Mouse (Mus musculus) left cerebral cortex, postnatal 14 days (tissue): ENCODE data around the gene Stk38l. TPM values are rescaled to one million over a fixed set of nuclear protein-coding genes. Genes with fewer than 3 reads are reported as not detected.
"Not testable (repeated sequence)": the region's sequence is repeated elsewhere in the genome, so short reads cannot be mapped to it uniquely, and the experiment has no call there.

Source experiments
- DNase-seq, 2 experiments: peaks; one replicate each; pipeline ENCODE4 v3.0.0; 2021 to 2022; ENCODE audit warnings: low spot score in 2 of 2, mixed read lengths in 1 of 2
- intact Hi-C: fragments of 180-260 bp; cut with DNase I; formaldehyde crosslinking; loops from one replicate; pipeline ENCODE4 v1.15.1; 2025
- total RNA-seq, 2 experiments: library from RNA; stranded (reverse); gene quantifications; 2 replicates each; pipeline ENCODE4 v1.2.3; 2021

The Stk38l gene
- total RNA-seq, 2 experiments from 2014 or later = 19.1 to 19.3 TPM

DNA sequence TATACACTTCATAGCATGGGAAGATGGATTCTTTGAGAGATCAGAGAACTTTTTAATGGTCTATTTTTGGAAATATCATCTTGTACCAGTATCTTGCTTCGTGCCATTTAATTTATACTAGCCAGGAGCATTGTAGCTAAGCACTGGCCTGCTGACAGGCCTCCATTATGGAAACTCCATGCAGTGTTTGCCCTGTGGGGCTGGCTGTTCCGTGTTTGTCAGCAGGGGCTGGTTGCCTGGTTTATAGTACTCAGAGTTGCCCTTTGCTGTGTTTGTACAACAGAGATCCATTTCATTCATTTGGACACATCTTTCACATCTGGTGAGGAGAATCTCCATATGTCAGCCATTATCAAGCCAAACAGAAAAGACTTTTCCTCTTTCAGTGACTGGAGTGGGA is 6.9 kb downstream of the Stk38l start:
- intact Hi-C loops = no loop called here
- DNase-seq = no peak

DNA sequence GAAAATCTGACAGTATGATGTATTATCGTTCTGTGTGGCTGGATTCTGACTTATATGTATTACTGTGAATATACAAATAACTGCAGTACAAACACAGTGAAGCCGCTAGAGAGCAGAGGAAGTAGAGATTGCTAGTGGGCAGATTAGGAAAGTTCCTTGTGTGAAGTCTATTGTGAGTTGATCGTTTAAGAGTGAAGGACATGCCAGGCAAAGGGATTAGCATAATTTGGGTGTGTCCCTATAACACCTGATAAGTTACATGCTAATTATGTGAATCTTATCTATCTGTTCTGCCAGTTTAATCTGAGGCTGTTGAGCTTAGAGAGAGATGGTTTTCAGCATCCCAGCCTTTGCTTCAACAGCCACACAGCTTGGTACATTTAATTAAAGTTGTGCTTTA is 7.4 kb downstream of the Stk38l start:
- intact Hi-C loops = no loop called here
- no peak for DNase-seq

DNA sequence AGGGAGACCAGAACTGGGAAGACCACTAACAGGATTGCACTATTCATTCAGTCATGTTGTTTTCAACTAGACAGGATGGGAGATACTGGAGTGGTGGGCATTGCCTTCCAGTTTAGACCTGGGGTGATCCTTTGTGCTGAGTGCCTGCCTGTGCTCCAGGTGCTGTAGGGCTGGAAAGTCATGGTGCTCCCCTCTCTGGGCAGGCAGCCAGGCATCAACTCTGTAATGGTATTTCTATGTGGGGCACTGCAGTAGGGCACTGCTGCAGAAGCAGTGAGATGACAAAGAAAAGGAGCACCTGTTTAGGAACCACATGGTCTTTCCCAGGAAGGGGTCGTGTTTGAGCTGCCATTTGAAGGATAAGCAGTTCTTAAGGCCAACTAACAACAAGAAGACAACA is 7.9 kb downstream of the Stk38l start:
- DNase-seq = no peak
- intact Hi-C loops = no loop called here

DNA sequence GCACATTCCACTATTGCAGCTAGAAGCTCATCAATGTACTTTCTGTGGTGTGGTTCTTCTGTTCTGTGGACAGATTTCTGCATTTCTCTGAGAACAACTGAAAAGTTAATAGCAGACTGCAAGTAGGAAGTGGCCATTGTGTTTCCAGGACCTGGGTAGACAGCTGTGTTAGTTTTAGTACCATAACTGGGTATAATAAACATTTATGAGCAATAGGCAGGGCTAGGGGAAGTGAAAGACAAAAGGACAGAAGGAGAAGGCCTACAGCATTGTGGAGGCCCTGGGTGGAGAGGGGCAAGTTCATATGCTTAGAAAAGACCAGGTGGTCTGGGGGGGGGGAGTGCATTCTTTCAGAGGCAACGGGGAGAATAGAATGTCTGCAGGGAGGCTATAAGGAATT is 8.8 kb downstream of the Stk38l start:
- DNase-seq = no peak

DNA sequence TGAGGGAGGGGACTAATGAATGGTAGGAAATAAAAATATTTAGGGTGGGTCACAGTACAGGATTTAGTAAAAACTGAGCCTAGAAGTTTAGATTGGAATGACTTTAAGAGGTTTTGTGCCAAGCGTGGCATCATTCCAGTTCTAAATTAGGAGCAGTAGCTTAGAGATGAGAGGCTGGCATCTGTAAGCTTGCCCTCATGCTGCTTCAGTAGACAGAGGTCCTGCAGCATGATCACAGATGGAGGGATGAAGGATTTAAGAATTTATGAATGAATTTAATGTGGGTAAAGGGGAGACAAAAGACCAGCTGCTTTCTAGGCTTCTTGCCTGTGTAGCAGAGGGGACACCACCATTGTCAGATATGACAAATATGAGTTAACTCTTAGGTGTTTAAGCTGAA is 14.1 kb downstream of the Stk38l start:
- peak in 1 of 2 experiments; percentile 13 for DNase-seq
- intact Hi-C loops = no loop called here

More for the DNA sequence above, 8.8 kb downstream of the Stk38l start:
- intact Hi-C loops = no loop called here

GRCm38 (mm10) chr6:146740724-146741123 is 15.9 kb downstream of the Stk38l start:
- intact Hi-C loops = no loop called here
- no peak for DNase-seq

- intact Hi-C loops = no loop called here
- no peak for DNase-seq
These were observed 17.3 kb downstream of the Stk38l start for GRCm38 (mm10) chr6:146741986-146742635.

DNA sequence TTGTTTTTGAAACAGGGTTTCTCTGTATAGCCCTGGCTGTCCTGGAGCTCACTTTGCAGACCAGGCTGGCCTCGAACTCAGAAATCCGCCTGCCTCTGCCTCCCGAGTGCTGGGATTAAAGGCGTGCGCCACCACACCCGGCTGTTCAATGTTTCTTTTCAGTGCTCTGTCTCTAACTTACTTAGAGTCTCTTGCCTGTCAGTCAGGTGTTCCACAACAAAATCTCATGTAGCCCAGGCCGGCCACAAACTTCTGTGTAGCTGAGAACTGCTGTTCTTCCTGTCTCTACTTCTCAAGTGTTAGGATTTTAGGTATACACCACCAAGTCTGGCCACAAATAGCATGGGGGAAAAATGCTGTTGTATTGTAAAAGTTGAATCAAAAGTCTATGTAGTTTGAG is 19.5 kb downstream of the Stk38l start:
- intact Hi-C loops, DNase-seq: not testable (repeated sequence)

DNA sequence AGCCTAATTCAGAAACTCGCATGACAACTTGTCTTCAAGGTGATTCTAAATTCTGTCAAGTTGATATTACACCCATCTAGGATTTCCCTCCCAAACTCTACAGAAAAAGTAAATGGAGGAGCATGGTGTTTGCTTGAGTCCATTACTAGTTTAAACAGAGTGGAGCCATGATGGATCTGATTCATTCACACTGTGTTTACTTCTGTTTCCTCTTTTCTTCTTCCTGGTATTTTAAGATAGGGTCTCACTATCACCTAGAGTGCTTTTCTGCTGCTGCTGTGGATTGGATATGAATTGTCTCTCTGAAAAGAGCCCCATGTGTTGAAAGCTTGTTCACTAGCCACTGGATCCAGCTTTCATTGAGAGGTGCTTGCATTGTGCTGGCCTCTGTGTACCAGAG is 20.4 kb downstream of the Stk38l start:
- DNase-seq = no peak
- intact Hi-C loops = no loop called here

GRCm38 (mm10) chr6:146746577-146746976 is 21.8 kb downstream of the Stk38l start:
- DNase-seq = no peak
- intact Hi-C loops = no loop called here

DNA sequence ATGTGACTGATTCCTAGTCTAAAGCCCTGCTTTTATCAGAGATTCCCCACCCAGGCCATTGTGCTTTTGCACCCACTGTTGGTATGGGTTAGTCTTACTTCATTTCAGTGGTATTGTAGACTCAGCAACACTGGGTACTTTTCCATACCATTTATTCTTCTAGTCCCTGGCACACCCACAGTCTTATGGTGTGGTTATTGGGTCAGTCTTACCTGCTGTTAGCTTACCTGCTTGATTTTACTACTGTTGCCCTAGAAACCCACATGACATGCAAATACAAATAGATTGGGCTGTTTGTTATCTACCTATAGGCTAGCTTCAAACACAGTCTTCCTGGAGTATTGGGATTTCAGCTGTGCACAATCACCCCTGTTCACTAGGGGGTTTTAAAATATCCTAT is 22.3 kb downstream of the Stk38l start:
- no peak for DNase-seq
- intact Hi-C loops = no loop called here

DNA sequence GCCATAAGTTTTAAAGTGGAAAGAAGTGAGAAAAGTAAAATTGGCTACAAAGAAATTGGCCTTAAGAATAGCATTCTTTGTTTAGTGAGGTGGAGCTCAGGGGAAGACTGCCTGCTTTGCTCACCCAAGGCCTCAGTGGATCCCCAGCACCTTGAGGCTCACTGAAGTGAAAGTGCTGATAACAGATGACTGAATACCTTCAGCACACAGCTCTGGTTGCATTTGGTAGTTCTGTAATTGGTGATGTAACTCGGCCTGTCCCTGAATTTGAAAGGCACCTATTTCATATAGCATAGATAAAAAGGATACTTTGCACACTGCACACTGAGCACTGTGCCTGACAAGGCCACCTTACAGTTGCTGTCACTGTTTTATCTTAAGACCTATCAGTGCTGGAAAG is 23.5 kb downstream of the Stk38l start:
- DNase-seq = no peak
- intact Hi-C loops = no loop called here

- no peak for DNase-seq
- intact Hi-C loops = no loop called here
These were observed 26.9 kb downstream of the Stk38l start for GRCm38 (mm10) chr6:146751671-146752070.

- no peak for DNase-seq
- intact Hi-C loops = no loop called here
These were observed 27.4 kb downstream of the Stk38l start for GRCm38 (mm10) chr6:146752178-146752577.

DNA sequence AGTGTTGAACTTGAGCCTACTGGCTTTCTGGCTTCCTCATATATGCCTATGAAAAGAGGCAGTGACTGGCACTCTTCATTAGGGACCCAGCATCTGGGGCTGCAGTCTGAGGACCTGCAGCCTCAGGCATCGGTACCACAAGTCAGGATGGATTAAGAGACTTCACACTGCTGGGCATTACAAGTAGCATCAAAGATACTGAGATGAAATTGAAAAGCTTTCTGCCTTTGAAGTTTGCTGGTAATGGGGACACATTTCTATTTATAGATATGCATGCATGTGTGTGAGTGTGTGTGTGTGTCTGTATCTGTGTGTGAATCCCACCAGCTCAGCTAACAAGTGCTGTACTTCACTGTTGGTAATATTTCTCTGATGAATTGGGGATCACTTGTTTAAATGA is 27.8 kb downstream of the Stk38l start:
- intact Hi-C loops = no loop called here
- DNase-seq = peak in 1 of 2 experiments; percentile 6

GRCm38 (mm10) chr6:146753560-146754160 is 28.9 kb downstream of the Stk38l start:
- intact Hi-C loops = no loop called here
- DNase-seq = no peak

DNA sequence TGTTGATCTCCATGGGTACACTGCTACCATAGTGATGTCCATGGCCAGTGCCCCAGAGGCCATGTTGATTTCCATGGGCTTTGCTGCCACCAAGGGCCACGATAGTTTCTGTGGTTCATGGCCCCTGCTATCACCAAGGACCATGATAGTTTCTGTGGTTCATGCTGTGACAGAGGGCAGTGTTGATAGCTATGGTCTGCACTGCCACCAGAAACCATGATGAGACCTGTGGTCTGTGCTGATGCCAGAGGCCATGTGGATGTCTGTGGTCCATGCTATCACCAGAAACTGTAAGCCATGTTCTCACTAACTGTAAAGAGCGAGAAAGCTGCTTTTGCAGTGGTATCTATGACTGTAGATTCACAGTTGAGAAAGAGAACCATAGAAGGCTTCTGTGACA is 30.3 kb downstream of the Stk38l start:
- intact Hi-C loops = no loop called here
- DNase-seq = no peak

GRCm38 (mm10) chr6:146755679-146756078 is 30.9 kb downstream of the Stk38l start:
- intact Hi-C loops = no loop called here
- no peak for DNase-seq

GRCm38 (mm10) chr6:146759027-146759426 is 34.2 kb downstream of the Stk38l start:
- no peak for DNase-seq
- intact Hi-C loops = no loop called here

GRCm38 (mm10) chr6:146760022-146760421 is 35.2 kb downstream of the Stk38l start:
- intact Hi-C loops = loop anchor here (5.0 kb wide), 1 partner anchor 98 kb away; no protein-coding TSS in a partner anchor

DNA sequence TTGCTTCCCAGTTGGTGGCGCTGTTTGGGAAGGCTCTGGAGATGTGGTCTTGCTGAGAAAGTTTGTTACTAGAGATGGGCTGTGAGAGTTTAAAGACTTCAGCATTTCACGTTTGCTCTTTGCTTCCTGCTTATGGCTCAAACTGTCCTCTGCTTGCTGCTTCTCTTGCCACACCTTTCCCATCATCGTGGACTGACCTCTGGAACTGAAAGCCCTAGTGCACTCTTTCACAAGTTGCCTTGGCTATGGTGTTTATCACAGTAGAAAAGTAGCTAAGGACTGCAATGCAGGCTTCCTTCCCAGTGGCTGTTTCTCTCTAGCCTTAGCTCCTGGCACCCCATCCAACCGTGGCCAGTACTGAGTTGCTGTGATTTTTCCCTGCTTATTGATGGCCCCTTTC is 35.9 kb downstream of the Stk38l start:
- intact Hi-C loops = loop anchor here (5.0 kb wide), 1 partner anchor 98 kb away; no protein-coding TSS in a partner anchor
- DNase-seq = no peak

More at GRCm38 (mm10) chr6:146760022-146760421, 35.2 kb downstream of the Stk38l start:
- no peak for DNase-seq
